Mouse (Mus musculus) neural tube, embryonic 10.5 days (tissue): Measurements from ENCODE around the gene Slc29a2.

Experiments used
- DNase-seq: peaks from one replicate; pipeline ENCODE4 v3.0.0-alpha.2; 2017; ENCODE audit warnings: low spot score; ENCODE audit errors: extremely low spot score

Slc29a2 gene

DNA sequence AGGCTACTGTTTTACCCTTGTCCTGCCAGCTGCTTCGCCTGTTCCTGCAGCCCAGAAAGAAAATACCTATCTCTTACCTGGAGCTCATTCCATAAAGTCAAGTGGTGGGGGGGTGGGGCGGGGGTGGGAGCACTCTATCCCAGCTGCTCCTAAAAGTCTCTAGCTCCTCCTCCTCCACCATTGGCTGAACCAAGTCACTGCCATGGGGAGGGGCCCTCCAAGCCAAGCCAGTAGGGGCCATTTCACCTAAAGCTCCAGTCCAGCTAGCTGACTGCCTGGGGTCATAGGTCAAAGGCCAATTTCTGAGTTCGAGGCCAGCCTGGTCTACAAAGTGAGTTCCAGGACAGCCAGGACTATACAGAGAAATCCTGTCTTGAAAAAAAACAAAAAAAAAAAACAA, 9.0 kb downstream of the Slc29a2 start:
- DNase-seq = no peak

DNA sequence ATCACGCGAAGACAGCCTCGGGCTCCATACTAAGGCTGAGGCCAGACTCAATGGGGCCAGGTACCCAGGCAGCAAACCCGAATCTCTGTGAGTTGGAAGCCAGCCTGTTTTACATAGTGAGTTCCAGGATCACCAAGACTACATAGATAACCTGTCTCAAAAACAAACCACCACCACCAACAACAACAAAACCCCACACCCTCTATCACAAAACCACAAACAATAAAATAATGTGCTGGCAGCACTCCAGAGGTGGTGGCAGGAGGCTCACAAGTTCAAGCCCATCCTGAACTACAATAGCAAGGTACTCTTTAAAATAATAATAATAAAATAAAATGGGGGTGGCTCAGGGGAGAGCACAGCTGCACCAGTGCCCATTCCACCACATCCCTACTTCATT, 12.9 kb downstream of the Slc29a2 start:
- DNase-seq = no peak

DNA sequence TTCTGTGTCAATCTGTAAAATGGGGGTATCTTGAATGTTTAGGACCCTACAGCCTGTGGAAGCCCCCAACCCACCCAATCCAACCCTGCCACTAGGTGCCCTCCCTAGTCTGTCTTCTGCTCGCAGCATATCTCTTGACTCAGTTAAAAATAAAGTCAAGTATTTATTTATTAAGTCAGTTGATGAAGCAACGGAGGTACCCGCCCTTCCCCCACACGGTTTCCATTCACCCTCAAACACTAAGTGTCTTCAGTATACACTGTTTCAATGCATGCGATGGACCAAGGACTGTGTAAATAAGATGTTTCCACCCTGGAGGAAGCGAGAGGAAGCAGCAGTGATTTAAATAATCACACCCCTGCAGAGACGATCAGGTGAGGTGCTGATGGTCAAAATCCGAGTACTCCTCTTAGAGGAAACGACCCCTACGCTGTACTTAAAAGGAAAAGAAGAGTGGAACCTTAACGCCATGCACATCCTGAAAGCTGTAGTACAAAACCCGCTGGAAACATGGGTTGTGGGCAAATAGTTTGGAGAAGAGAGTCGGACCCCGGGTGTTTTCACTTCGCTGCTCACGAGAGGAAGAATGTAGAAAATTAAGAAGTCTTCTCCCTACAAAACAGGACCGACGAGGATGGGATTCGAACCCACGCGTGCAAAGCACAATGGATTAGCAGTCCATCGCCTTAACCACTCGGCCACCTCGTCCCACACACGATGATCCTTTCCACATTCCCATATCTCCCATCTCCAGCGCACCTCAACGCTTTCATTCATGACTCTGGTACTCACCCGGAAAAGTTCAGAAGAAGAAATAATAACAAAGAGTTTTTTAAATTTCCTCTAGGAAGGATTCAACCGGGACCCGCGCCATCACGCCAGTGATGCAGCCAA, 14.3 kb downstream of the Slc29a2 start:
- DNase-seq = peak; percentile 94

DNA sequence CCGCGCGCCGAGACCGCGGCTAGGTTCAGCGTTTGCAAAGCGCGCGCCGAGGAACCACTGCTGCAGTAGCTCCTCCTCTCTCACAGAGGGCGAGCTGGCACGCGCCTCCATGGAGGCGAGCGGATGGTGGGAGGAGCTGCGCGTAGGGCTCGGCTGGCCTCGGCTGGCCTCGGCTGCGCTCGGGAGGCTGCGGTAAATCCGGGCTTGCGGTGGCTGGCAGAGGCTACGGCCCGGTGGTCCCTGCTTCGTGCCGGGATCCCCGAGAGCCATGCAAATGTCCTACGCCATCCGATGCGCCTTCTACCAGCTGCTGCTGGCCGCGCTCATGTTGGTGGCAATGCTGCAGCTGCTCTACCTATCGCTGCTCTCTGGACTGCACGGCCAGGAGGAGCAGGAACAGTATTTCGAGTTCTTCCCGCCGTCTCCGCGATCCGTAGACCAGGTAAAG, 15.1 kb downstream of the Slc29a2 start, which contains the start of the genes B4gat1 and AC124502.3:
Gene B4gat1 (plus strand): TSS at position 118 of the 448 bp plus-strand sequence.
Gene AC124502.3 (plus strand): TSS at position 183 of the 448 bp plus-strand sequence.
- peak; percentile 92 for DNase-seq

DNA sequence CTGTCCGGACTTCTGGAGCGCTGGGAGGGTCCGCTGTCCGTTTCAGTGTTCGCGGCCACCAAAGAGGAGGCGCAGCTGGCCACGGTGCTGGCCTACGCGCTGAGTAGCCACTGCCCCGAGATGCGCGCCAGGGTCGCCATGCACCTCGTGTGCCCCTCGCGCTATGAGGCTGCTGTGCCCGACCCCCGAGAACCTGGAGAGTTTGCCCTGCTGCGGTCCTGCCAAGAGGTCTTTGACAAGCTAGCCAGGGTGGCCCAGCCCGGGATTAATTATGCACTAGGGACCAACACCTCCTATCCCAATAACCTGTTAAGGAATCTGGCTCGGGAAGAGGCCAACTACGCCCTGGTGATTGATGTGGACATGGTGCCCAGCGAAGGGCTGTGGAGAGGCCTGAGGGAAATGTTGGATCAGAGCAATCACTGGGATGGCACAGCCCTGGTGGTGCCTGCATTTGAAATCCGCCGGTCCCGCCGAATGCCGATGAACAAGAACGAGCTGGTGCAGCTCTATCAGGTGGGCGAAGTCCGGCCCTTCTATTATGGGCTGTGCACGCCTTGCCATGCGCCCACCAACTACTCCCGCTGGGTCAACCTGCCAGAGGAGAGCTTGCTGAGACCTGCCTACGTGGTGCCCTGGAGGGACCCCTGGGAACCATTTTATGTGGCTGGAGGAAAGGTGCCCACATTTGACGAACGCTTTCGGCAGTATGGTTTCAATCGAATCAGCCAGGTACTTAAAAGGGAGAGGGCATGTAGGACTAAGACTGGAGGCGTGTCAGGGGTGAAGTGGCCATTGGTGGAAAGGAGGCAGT, 15.8 kb downstream of the Slc29a2 start:
- DNase-seq = no peak

DNA sequence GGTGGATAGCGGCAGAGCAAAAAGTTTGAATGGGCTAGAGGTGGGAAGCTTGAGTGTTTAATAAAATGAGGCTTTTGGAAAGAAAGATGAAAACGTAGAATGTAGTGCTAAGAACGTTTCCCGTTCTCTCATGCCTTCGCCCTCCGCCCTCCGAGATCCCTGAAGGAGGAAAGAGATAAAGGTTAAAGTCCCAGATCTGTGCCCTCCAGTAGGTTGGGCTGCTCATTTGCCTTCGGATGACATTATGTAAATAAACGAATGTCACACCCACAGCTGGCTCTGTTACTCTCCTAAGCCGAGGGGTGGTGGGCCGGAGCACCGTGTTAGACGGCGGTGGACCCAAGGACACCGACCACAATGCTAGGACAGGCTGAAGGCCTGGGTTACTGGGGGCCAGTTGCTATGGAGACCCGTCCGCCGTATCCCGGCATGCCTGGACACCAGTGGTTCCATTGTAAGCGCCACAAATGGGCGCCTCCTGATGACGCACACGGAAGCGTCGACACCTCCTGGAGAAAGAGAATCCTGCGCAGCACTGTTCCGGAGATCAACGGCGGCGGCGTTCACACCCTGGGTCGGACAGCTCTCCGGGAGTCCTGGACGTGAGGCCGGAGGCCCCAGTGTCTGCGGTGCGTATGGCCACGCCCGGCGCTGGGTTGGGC, 17.3 kb downstream of the Slc29a2 start, which contains the start of gene Brms1:
Gene Brms1 (plus strand): TSS at position 493 of the 662 bp plus-strand sequence.
- DNase-seq = peak; percentile 94

DNA sequence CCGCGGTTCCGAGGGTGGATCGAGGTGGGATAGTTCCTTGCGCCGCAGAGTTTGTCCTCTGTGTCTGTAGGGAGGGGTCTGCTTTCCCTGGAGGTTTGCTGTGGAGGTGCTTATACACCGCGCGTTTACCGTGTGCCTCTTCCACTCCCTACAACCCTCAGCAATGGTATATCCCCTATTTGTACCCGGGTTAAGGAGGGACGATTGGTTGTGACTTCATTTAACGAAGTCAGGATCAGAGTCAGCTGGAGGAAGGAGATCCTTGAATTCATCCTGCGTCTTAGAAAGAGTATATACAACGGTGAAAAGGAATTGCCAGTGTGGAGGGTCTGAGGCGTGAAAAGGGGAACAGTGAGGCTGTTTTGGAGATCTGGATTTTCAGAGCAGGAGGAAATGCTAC, 17.9 kb downstream of the Slc29a2 start:
- DNase-seq = no peak

DNA sequence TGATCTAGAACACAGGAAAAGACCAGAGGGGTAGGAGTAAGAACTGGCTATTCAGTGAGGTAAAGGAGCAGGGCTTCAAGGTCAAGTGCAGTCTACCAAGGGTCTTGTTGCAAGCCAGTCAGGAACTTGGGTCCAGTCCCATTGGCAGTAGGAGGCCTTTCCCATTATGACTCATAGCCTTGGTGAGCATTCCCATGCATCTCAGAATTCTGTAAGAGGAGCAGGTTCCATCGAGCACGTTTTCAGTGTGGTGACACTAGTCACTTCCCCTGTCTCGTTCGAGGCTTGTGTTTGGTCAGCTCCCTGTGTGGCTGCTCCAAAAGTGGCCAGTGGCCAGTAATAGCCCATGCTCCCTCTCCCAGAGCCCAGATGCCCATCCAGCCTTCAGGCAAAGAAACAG, 21.9 kb downstream of the Slc29a2 start:
- no peak for DNase-seq

DNA sequence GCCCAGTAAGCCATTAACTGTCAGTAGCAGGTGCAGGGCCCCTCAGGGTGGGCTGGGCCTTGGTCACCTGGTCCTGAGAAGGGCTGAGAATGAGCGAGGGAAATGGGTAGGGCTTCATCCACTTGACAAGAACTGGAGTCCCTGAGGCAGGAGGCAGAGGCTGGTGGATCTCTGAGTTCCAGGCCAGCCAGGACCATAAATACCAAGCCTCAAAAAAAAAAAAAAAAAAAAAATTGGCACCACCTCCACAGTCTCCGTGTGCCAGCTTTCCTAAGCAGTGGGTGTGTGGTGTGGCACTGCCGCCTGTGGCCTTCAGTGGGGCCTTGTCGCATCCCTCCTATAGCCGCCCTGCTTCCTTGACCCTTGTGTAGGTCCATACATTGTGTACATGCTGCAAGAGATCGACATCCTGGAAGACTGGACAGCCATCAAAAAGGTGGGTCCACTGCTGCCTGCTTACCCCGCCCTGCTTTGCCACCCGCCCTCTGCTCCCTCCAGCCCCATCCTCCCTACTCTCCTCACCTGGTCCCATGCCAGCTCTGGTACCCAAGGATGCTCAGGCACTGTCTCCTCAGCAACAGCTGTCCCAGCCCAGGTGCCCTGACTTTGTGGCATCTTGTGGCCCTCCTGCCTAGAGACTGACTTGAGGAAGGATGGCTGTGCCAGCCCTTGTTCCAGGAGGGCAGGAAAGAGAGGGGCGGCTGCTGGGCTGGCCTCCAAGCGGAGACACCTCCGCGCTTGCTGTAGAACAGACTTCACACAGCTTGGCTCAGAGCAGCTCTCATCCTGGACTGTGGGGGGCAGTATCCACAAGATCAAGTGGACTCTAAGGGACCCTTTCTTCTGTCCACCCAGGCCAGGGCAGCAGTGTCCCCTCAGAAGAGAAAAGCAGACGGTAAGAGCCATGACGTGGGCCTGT, 24.7 kb downstream of the Slc29a2 start:
- DNase-seq = no peak

DNA sequence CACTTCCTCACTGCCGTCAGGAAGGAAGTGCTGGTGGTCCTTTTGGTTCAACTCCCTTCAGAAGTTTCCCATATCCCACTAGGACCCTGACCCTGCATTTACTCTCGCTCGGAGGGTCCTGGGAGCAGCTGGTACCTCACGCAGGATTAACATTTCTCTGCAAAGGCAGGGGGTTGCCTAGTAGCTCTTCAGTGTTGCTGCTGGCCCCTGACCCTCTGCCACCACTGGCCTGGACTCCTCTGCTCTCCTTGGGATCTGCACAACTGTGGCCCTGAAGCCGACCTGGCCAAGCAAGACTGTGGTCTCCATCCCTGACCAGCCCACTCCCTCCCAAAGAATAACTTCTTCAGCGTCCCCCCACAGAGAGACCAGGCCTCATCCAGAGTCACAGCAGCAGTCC, 25.7 kb downstream of the Slc29a2 start:
- DNase-seq = peak; percentile 10

DNA sequence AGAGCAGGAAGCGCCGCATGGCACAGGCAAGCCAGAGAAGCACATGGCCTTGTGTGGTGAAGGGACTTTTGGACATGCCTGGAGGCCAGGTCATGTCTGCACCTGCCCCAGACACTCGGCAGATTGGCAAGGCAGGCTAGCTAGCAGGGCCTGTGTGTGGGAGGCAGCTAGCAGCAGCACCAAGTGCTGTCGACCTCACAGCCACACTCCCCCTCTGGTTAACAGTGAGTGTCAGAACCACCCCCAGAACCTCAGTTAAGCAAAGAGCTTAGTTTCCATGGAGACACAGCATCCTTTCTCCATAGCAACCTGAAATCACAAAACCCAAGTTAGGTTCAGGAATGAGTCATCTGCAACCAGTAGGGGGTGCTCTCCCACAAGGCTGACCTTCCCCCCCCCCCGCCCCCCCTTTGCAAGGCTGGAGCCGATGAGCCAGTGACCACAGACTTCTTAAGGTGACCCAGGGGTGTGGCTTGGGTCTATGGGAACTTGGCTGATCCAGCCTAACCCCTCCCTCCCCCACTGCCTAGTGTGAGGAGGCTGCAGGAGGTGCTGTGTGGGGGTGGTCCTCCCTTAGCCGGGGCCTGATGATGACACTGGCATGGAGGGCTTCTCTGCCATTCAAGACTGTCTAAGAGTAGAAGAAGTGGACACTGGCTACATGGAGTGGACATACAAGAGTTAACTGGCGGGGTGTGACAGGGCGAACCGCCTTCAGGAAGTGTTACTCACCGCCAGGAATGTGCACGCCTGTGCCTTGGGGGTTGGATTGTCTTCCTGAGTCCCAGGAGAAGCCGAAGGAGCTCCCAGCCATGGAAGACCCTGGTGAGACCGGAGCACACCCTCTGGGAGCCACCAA, 26.6 kb downstream of the Slc29a2 start, which contains the start of gene Rin1:
Gene Rin1 (plus strand): TSS at position 435 of the 859 bp plus-strand sequence.
- peak; percentile 60 for DNase-seq

DNA sequence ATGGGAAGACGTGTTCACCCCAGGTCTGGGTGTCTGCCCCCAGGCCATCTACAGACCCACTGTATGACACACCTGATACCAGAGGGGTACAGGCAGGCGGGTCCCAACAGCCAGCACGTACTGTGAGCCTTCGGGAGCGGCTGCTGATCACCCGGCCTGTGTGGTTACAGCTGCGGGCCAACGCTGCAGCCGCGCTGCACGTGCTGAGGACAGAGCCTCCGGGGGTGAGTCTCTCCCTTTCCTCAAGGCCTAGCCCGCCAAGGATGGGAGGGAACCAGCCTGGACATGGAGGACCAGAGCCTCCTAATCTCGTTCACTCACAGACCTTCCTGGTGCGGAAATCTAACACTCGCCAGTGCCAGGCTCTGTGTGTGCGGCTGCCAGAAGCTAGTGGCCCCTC, 27.4 kb downstream of the Slc29a2 start:
- DNase-seq = peak; percentile 34

DNA sequence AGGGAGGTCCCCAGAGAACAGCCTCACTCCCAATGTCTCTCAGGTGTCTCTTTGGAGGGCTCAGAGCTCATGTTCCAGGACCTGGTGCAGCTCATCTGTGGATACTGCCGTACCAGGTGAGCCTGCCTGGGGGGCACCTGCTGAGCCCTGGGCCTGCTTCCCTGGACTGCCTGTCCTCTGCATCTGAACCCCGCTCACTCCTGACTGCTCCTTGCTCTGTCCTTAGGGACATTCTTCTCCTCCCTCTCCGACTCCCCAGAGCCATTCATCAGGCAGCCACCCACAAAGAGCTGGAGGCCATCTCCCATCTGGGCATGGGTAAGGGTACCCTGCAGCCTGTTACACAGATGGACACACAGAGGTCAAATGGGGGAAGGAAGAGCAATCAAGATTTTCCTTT, 27.9 kb downstream of the Slc29a2 start:
- DNase-seq = no peak

DNA sequence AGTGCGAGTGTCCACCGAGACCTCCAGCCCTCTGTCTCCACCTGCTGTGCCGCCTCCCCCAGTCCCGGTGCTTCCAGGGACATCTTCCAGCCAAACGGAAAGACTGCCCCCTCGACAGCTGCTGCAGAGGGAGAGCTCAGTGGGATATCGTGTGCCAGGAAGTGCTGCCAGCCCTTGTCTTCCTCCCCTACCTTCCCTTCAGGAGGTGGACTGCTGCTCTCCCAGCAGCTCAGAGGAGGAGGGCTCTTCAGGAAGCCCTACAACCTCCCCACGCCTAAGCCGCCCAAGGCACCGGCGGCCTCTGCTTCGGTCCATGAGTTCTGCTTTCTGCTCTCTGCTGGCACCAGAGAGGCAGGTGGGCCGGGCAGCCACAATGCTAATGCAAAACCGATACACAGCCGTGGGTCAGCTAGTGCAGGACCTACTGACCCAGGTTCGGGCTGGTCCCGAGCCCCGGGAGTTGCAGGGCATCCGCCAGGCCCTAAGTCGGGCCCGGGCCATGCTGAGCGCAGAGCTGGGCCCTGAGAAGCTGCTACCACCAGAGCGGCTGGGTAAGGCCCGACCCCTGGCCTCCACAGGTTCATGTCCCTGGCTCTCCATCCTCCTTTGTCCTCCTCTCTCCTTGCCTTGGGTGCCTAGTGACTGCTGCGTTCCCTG, 28.6 kb downstream of the Slc29a2 start:
- peak; percentile 16 for DNase-seq

DNA sequence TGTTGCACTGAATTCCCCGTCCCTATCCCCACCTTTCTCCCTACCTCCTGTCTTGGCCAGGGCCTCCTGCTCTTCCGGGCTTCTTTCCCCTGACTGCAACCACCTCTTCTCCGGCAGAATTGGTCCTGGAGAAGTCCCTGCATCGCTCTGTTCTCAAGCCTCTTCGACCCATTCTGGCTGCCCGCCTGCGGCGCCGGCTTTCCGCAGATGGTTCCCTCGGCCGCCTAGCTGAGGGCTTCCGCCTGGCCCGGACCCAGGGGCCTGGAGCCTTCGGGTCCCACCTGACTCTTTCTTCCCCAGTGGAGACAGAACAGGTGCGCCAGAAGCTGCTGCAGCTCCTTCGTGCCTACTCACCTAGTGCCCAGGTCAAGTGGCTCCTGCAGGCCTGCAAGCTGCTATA, 29.2 kb downstream of the Slc29a2 start:
- DNase-seq = peak; percentile 14

DNA sequence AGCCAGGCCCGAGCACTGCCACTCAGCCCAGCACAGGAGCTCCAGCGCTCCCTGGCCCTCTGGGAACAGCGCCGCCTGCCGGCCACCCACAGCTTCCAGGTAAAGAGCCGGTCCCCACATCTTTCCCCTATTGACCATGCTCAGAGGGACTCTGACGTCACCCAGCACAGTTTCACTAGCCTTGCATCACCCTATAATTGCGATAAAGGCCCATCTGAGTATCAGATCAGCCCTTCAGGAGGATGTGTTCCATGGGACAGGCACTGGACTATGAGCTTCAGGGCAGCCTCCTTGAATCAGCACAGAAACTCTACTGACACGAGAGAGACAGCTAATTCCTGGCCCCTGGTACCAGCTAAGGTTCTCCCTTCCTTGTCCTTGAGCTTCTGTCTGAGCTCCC, 30.2 kb downstream of the Slc29a2 start:
- peak; percentile 74 for DNase-seq

DNA sequence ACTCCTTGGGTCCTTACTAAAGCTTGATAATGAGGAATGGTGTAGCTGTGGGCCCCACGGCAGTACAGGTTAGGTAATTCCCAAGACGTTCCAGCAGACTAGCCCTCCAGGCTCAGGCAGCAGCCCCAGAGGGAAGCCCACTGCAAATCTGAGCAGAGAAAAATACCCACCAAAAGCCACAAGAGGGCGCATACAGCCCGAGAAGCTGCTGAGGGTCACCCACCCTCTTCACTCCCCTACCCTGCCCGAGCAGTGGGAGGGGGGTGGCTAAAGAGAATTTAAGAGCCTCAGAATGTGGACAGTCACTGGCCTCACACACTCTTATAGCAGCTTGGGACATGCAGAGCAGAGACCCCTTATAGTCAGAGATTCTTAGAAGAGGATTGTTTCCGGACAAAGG, 32.6 kb downstream of the Slc29a2 start:
- DNase-seq = peak; percentile 71

DNA sequence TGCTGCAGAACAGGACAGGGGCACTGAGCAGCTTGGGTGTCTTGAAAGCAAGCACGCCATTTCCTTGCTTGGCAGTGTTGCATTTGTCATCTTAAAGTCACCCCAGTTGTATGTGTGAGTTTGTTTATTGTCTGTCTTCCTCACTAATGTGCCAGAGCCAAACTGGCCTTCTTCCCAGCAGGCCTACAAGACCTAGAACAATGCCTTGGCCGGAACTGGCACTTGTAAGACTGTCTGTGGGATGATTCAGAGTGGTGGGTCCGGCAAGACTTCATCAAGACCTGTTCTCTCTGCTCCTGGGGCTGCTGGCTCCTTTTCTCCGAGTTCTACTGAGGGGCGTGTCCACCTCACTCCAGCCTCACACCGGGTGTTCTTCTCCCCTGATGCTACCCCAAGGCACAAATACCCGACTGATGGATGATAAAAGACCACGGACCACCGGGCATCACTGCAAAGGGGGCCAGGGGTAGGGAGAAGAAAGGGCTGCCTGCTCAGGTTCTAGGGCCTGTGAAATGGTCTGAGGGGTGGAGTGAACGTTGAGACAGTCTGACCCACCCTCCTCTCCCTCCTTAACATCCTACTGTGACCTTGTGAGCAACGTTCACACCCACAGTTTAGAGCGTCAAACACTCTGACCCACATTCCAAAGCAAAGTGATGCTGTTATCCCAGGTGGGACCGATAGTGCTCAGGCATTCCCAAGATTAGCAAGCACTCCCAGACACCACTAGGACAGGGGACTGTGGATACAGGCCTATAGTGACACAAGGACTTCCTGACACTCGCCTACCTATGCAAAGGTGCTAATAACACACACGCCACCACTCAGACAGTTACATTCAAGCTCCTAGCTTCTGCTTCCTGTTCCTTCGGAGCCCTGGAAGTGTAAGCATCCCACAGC, 34.5 kb downstream of the Slc29a2 start:
- no peak for DNase-seq
